Mouse (Mus musculus) macrophage (primary cell): ENCODE measurements around the gene Wipf1. TPM values are rescaled to one million over a fixed set of nuclear protein-coding genes. Genes with fewer than 3 reads are reported as not detected.

Experiments
- H3K27ac ChIP-seq: fragments of 350-480 bp; formaldehyde crosslinking; 2 replicates; pipeline ENCODE4 v1.9.0; 2021
- H3K36me3 ChIP-seq: fragments of 350-480 bp; formaldehyde crosslinking; 2 replicates; pipeline ENCODE4 v1.9.0; 2021; ENCODE audit errors: inconsistent target
- H3K4me3 ChIP-seq: fragments of 350-480 bp; formaldehyde crosslinking; 2 replicates; pipeline ENCODE4 v1.9.0; 2021; ENCODE audit errors: inconsistent target
- H3K79me2 ChIP-seq: fragments of 350-480 bp; formaldehyde crosslinking; 2 replicates; pipeline ENCODE4 v1.9.0; 2021; ENCODE audit errors: inconsistent target
- WGBS: methylation state at CpG from one replicate; pipeline ENCODE4 v1.1.7; 2026; ENCODE audit warnings: inconsistent platforms; ENCODE audit not compliant: missing documents; 5-methylcytosine and 5-hydroxymethylcytosine counted together
- polyA plus RNA-seq: library from polyadenylated mRNA; stranded (reverse); fragments of 250-400 nt; gene quantifications from 3 replicates; pipeline ENCODE4 v1.2.4, GENCODE M21; 2018; ENCODE audit warnings: inconsistent platforms
- total RNA-seq, 78 experiments: library from RNA; depleted of rRNA; stranded (reverse); fragments of 250-400 nt; gene quantifications; 1 replicate in 9 of 78; 2 replicates in 24 of 78; 3 replicates in 43 of 78; 4 replicates in 2 of 78; pipeline ENCODE4 v1.2.4; 2018; ENCODE audit warnings: inconsistent platforms in 56 of 78

Wipf1 gene
- total RNA-seq (2018; cell fraction: chromatin; rRNA removed): 10 to 100 TPM in 23 of 26 experiments, 1 to 10 TPM in 3; 8.0 to 83.3 (median 47.4) TPM
- 100 to 1,000 TPM in 24 of 26 experiments, 10 to 100 TPM in 2; 77.5 to 181 (median 157) TPM for total RNA-seq (2018; cell fraction: cytosol; rRNA removed)
- total RNA-seq (2018; cell fraction: nucleus; rRNA removed): 100 to 1,000 TPM in 9 of 26 experiments, 10 to 100 TPM in 17; 21.7 to 134 (median 75.1) TPM
- polyA plus RNA-seq: 121 to 170 TPM (median 129 TPM) in 3 replicates

- H3K4me3 ChIP-seq: peak within 1 kb of the TSS; percentile 45
- peak within 1 kb of the TSS; percentile 46 for H3K27ac ChIP-seq
- no peaks in the 10 kb centered on the region for H3K36me3 ChIP-seq
- peaks cover 45% of the 10 kb centered on the region for H3K79me2 ChIP-seq
- 11% methylated on average over 60 of the region's 66 CpGs for WGBS
Observed at GRCm38 (mm10) chr2:73529356-73530330, at the start of gene Wipf1. Gene Wipf1, minus strand, starts transcription at chr2:73529734.

DNA sequence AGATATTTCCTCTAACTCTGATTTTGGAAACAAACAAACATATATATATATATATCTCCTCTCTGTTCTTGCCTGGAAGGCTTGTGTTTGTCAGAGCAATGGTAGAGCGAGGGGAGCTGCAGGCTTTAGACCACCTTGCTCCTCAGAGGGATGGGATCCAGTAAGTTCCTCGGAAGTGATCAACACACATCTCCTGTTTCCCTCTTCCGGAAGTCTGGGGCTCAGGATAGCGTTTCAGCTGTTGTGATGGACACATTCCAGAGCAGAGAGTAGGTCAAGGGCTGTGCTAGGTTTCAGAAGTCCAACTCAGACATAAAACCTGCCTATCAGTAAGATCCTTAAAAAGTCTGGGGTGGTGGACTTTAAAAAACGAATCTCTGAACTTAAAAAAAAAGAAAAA lies 49.6 kb upstream of the Wipf1 start:
- no peaks in the 10 kb centered on the region for H3K36me3 ChIP-seq
- 75% methylated on average over 5 of the region's 5 CpGs for WGBS
- no peak overlapping the region for H3K27ac ChIP-seq
- no peak overlapping the region for H3K4me3 ChIP-seq
- no peaks in the 10 kb centered on the region for H3K79me2 ChIP-seq

- no peaks in the 10 kb centered on the region for H3K36me3 ChIP-seq
- H3K27ac ChIP-seq: no peak overlapping the region
- WGBS: 71% methylated on average over 6 of the region's 6 CpGs
- H3K79me2 ChIP-seq: no peaks in the 10 kb centered on the region
- no peak overlapping the region for H3K4me3 ChIP-seq
Observed at GRCm38 (mm10) chr2:73574418-73574817, 44.9 kb upstream of the Wipf1 start.

GRCm38 (mm10) chr2:73573556-73573955 lies 44.0 kb upstream of the Wipf1 start:
- WGBS: 87% methylated on average over 4 of the region's 4 CpGs
- no peaks in the 10 kb centered on the region for H3K36me3 ChIP-seq
- no peak overlapping the region for H3K27ac ChIP-seq
- H3K4me3 ChIP-seq: no peak overlapping the region
- H3K79me2 ChIP-seq: no peaks in the 10 kb centered on the region

DNA sequence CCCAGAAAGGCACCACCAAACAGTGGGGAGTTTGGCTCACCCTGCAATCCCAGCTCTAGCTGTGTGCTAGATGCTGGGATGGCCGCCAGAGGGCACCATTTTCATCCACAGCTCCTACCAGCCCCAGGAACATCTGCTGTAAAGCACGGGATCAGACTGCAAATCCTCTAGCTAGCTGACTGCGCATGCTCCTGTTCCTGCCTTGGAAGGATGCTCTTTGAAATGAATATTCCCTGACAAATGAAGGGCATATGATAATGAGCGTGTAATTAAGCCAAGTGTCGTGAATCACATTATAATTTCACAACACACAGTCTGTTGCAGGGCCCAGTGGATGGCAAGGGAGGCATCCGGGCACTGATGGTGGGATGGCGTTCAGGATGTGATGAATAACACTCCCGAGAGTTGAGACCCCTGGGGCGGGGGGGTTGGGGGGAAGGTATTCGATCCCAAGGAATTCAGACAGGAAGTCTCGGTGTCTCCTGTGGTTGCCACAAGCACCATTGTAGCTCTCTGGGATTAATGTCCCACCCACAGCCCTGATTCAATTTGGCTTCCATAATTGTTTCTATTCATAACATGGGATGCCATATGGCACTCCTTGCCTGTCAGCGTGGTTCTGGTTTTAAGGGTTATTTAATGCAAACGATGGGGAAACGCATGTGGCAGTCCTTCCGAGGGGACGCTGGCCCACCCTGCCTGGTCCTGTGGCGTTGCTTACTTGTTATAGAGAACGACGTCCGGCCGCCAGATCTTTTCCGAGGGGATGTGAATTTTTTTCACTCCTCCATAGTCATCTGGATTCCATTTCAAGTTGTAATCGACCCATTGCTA lies 43.2 kb upstream of the Wipf1 start:
- Histone ChIP-seq H3K36me3 (no peaks in the 10 kb centered on the region), H3K4me3 (no peak overlapping the region), H3K27ac (no peak overlapping the region), H3K79me2 (no peaks in the 10 kb centered on the region)
- 54% methylated on average over 23 of the region's 23 CpGs for WGBS

GRCm38 (mm10) chr2:73571901-73572300 lies 42.4 kb upstream of the Wipf1 start:
- 74% methylated on average over 6 of the region's 6 CpGs for WGBS
- Histone ChIP-seq H3K27ac (no peak overlapping the region), H3K4me3 (no peak overlapping the region), H3K36me3 (no peaks in the 10 kb centered on the region), H3K79me2 (no peaks in the 10 kb centered on the region)

DNA sequence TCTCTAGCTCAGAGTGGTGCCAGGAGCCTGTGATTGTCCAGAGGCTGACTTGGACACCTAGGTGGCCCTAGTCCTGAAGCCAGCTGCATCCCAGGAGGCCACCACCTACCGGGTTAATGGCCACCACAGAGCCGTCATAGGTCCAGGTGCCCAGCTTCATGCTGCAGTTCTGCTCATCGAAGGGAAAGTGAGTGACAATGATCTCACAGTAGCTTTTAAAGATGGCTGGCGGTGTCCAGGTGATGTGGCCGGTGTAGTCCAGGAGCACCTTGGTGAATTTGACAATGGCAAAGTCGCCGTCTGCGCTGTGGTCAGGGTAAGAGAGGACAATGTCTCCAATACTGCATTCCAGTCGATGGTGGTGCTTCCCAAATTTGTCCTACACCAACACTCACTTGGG lies 41.8 kb upstream of the Wipf1 start:
- Histone ChIP-seq H3K4me3 (no peak overlapping the region), H3K36me3 (no peaks in the 10 kb centered on the region), H3K27ac (no peak overlapping the region), H3K79me2 (no peaks in the 10 kb centered on the region)
- 93% methylated on average over 9 of the region's 9 CpGs for WGBS

DNA sequence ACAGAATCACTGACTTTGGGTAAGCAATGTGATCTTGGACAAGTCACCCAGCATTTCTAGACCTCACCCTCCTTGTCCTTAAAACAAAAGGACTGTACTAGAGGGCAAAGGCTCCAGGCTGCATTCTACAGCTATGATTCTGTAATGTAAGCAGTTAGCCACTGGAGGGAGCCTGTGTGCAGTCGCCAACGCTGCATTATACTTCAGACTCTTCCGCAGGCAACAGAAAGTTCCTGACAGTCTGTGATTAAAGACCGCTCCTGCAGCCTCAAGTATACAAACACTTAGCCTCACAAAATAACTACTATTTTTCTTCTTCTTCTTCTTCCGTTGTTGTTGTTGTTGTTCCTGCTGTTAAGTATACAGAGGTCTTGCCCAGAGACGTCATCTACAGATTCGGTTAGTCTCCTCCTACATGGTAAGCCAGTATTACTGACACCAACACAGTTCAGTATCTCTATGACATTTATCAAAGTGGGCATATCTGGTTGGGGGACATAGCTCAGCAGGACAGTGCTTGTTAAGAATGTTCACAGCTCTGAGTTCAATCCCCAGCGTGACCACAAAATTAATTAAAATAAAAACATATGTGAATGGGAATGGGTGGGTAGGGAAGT lies 37.6 kb upstream of the Wipf1 start:
- 15% methylated on average over 8 of the region's 8 CpGs for WGBS
- no peak overlapping the region for H3K27ac ChIP-seq
- H3K4me3 ChIP-seq: no peak overlapping the region
- H3K36me3 ChIP-seq: no peaks in the 10 kb centered on the region
- no peaks in the 10 kb centered on the region for H3K79me2 ChIP-seq

- no peak overlapping the region for H3K4me3 ChIP-seq
- H3K27ac ChIP-seq: no peak overlapping the region
- H3K79me2 ChIP-seq: no peaks in the 10 kb centered on the region
- 29% methylated on average over 7 of the region's 7 CpGs for WGBS
- H3K36me3 ChIP-seq: no peaks in the 10 kb centered on the region
Observed at GRCm38 (mm10) chr2:73566162-73566561, 36.6 kb upstream of the Wipf1 start.

DNA sequence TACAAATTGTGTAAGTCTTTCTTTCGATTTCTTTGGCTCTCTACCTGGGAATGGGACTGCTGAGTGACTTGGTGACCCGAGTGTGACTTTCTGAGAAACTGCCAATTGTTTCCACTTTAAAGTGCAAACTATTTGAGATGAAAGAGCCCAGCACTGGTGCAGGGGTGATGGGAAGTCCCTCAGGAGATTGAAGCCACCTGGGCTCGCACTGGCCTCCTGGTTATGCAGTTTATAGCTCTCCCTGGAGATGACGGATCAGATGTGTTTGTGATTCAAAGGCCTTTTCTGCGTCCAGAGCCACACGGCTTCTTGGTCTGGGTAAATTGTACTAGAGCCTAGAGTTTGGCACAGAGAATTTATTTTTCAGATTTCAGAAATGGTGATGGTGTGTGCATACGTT lies 34.2 kb upstream of the Wipf1 start:
- no peak overlapping the region for H3K4me3 ChIP-seq
- no peaks in the 10 kb centered on the region for H3K36me3 ChIP-seq
- 97% methylated on average over 7 of the region's 7 CpGs for WGBS
- H3K27ac ChIP-seq: no peak overlapping the region
- no peaks in the 10 kb centered on the region for H3K79me2 ChIP-seq

GRCm38 (mm10) chr2:73562656-73563055 lies 33.1 kb upstream of the Wipf1 start:
- WGBS: 93% methylated on average over 9 of the region's 9 CpGs
- no peak overlapping the region for H3K4me3 ChIP-seq
- H3K27ac ChIP-seq: no peak overlapping the region
- no peaks in the 10 kb centered on the region for H3K79me2 ChIP-seq
- no peaks in the 10 kb centered on the region for H3K36me3 ChIP-seq

DNA sequence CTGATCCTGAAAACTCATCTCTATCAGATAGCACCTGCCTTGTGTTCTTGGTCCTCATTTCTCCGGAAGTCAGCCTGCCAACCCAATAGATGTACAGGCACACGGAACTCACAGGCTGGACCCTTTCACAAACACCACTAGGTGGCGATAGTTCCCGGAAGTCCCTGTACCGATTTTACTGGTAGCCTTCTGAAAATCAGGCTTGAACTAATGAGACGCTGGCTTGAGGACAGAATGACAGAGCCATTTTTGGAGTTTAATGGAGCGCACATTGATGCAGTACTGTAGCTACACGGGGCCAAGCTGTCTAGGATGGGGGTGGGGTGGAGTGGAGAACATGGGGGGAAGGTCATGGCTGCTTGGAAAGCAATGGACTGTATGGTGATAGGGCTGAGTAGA lies 32.1 kb upstream of the Wipf1 start:
- WGBS: 17% methylated on average over 8 of the region's 8 CpGs

GRCm38 (mm10) chr2:73560899-73561664 lies 31.5 kb upstream of the Wipf1 start:
- Histone ChIP-seq H3K4me3 (no peak overlapping the region), H3K79me2 (no peaks in the 10 kb centered on the region), H3K27ac (no peak overlapping the region), H3K36me3 (no peaks in the 10 kb centered on the region)
- 56% methylated on average over 20 of the region's 23 CpGs for WGBS

More for the DNA sequence above, 32.1 kb upstream of the Wipf1 start:
- H3K4me3 ChIP-seq: no peak overlapping the region
- no peak overlapping the region for H3K27ac ChIP-seq
- no peaks in the 10 kb centered on the region for H3K36me3 ChIP-seq
- no peaks in the 10 kb centered on the region for H3K79me2 ChIP-seq

DNA sequence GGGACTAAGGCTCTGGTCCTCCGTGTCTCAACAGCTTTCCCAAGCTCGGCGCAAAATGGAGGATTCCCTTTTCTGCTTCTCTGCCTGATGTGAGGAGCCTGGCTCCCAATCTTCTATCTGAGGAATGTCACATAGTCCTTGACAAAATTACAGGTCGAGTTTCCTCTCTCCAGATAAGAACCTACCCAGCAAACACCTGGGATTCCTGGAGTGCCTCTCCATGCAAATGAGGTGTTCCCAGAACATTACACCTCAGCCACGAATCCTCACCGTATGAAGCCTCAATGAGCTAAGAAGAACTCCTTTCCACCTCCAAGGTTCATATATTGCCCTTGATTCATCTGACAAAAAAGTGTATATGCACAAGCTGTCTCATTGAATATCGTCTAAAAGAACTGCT lies 30.9 kb upstream of the Wipf1 start:
- Histone ChIP-seq H3K36me3 (no peaks in the 10 kb centered on the region), H3K27ac (no peak overlapping the region), H3K4me3 (no peak overlapping the region), H3K79me2 (no peaks in the 10 kb centered on the region)
- 78% methylated on average over 5 of the region's 7 CpGs for WGBS
